Mouse (Mus musculus) megakaryocyte, embryonic 14.5 days (primary cell): Measurements from ENCODE around the gene Smyd4. TPM values are rescaled to one million over a fixed set of nuclear protein-coding genes. Genes with fewer than 3 reads are reported as not detected.

Experiments
- H3K27me3 ChIP-seq: replicated peaks from 2 replicates; pipeline ENCODE3; 2012; ENCODE audit warnings: inconsistent platforms
- H3K36me3 ChIP-seq: replicated peaks from 2 replicates; pipeline ENCODE3; 2012; ENCODE audit warnings: low read length, inconsistent platforms, mixed read lengths
- H3K4me1 ChIP-seq: 2 replicates; pipeline ENCODE4 v1.6.1; 2012; ENCODE audit warnings: inconsistent platforms
- H3K4me3 ChIP-seq: replicated peaks from 2 replicates; pipeline ENCODE3; 2012; ENCODE audit warnings: moderate library complexity, mild to moderate bottlenecking, inconsistent platforms
- H3K9me3 ChIP-seq: 2 replicates; pipeline ENCODE4 v1.6.1; 2012; ENCODE audit warnings: inconsistent platforms
- FLI1 ChIP-seq: IDR thresholded peaks from 2 replicates; pipeline ENCODE4 v1.6.1; 2012; ENCODE audit warnings: low read length, inconsistent platforms, mixed read lengths
- GATA1 ChIP-seq: IDR thresholded peaks from 3 replicates; pipeline ENCODE4 v1.6.1; 2012; ENCODE audit warnings: mixed read lengths, low read length, inconsistent platforms, borderline replicate concordance
- polyA plus RNA-seq: library from polyadenylated mRNA; stranded (reverse); fragments of >175 nt; gene quantifications from 2 replicates; pipeline ENCODE4 v1.2.3, GENCODE M21; 2012; ENCODE audit warnings: low replicate concordance; ENCODE audit not compliant: insufficient read depth

Gene Smyd4
- polyA plus RNA-seq, 1 experiment, result 0.43 TPM

- H3K36me3 ChIP-seq, result peaks cover 82% of the 10 kb centered on the region
- H3K27me3 ChIP-seq, result no peaks in the 10 kb centered on the region
Measured at GRCm38 (mm10) chr11:75323326-75323737, 24.9 kb upstream of the Smyd4 start.

GRCm38 (mm10) chr11:75324433-75324832, 23.8 kb upstream of the Smyd4 start:
- Histone ChIP-seq H3K9me3 (no peaks in the 10 kb centered on the region), H3K4me1 (peaks cover 42% of the 10 kb centered on the region), H3K4me3 (no peak overlapping the region), H3K27me3 (no peaks in the 10 kb centered on the region), H3K36me3 (peaks cover 81% of the 10 kb centered on the region)
- no peak for TF ChIP-seq GATA1
- no peak for TF ChIP-seq FLI1

More at GRCm38 (mm10) chr11:75323326-75323737, 24.9 kb upstream of the Smyd4 start:
- H3K9me3 ChIP-seq, result no peaks in the 10 kb centered on the region
- H3K4me3 ChIP-seq, result no peak overlapping the region
- TF ChIP-seq GATA1 (no peak), FLI1 (no peak)
- H3K4me1 ChIP-seq, result peaks cover 42% of the 10 kb centered on the region

- Histone ChIP-seq H3K36me3 (peaks cover 79% of the 10 kb centered on the region), H3K9me3 (no peaks in the 10 kb centered on the region), H3K27me3 (no peaks in the 10 kb centered on the region), H3K4me3 (no peak overlapping the region), H3K4me1 (peaks cover 39% of the 10 kb centered on the region)
- TF ChIP-seq FLI1, result no peak
- TF ChIP-seq GATA1, result no peak
Measured at GRCm38 (mm10) chr11:75325116-75325968, 22.9 kb upstream of the Smyd4 start.

GRCm38 (mm10) chr11:75325969-75326311, 22.3 kb upstream of the Smyd4 start:
- Histone ChIP-seq H3K9me3 (no peaks in the 10 kb centered on the region), H3K4me1 (peaks cover 39% of the 10 kb centered on the region), H3K27me3 (no peaks in the 10 kb centered on the region), H3K4me3 (no peak overlapping the region), H3K36me3 (peaks cover 79% of the 10 kb centered on the region)
- no peak for TF ChIP-seq GATA1
- no peak for TF ChIP-seq FLI1

GRCm38 (mm10) chr11:75336676-75337075, 11.6 kb upstream of the Smyd4 start:
- Histone ChIP-seq H3K4me1 (peaks cover 53% of the 10 kb centered on the region), H3K27me3 (no peaks in the 10 kb centered on the region), H3K9me3 (no peaks in the 10 kb centered on the region), H3K4me3 (peak overlapping the region; percentile 85), H3K36me3 (peaks cover 80% of the 10 kb centered on the region)
- TF ChIP-seq GATA1 (no peak), FLI1 (no peak)

- peak overlapping the region; percentile 85 for H3K4me3 ChIP-seq
- H3K4me1 ChIP-seq, result peaks cover 53% of the 10 kb centered on the region
- H3K27me3 ChIP-seq, result no peaks in the 10 kb centered on the region
- TF ChIP-seq GATA1 (no peak), FLI1 (no peak)
- H3K36me3 ChIP-seq, result peaks cover 78% of the 10 kb centered on the region
- no peaks in the 10 kb centered on the region for H3K9me3 ChIP-seq
Measured at GRCm38 (mm10) chr11:75337246-75337645, 11.0 kb upstream of the Smyd4 start.

- Histone ChIP-seq H3K4me1 (peaks cover 66% of the 10 kb centered on the region), H3K27me3 (no peaks in the 10 kb centered on the region), H3K4me3 (peak overlapping the region; percentile 4), H3K9me3 (no peaks in the 10 kb centered on the region), H3K36me3 (peaks cover 69% of the 10 kb centered on the region)
- no peak for TF ChIP-seq FLI1
- no peak for TF ChIP-seq GATA1
Measured at GRCm38 (mm10) chr11:75340076-75340475, 8.2 kb upstream of the Smyd4 start.

- no peaks in the 10 kb centered on the region for H3K9me3 ChIP-seq
- peaks cover 66% of the 10 kb centered on the region for H3K4me1 ChIP-seq
- no peak overlapping the region for H3K4me3 ChIP-seq
- H3K27me3 ChIP-seq, result no peaks in the 10 kb centered on the region
- TF ChIP-seq GATA1, result no peak
- TF ChIP-seq FLI1, result no peak
- H3K36me3 ChIP-seq, result peaks cover 65% of the 10 kb centered on the region
Measured at GRCm38 (mm10) chr11:75340698-75341345, 7.4 kb upstream of the Smyd4 start.

- Histone ChIP-seq H3K9me3 (no peaks in the 10 kb centered on the region), H3K4me1 (peaks cover 57% of the 10 kb centered on the region), H3K36me3 (peaks cover 45% of the 10 kb centered on the region), H3K27me3 (no peaks in the 10 kb centered on the region), H3K4me3 (no peak overlapping the region)
- TF ChIP-seq GATA1 (no peak), FLI1 (no peak)
Measured at GRCm38 (mm10) chr11:75343096-75343495, 5.1 kb upstream of the Smyd4 start.

GRCm38 (mm10) chr11:75344163-75344562, 4.1 kb upstream of the Smyd4 start:
- Histone ChIP-seq H3K9me3 (no peaks in the 10 kb centered on the region), H3K4me3 (no peak overlapping the region), H3K27me3 (no peaks in the 10 kb centered on the region), H3K36me3 (peaks cover 37% of the 10 kb centered on the region), H3K4me1 (peaks cover 58% of the 10 kb centered on the region)
- TF ChIP-seq FLI1 (no peak), GATA1 (no peak)
